Mouse (Mus musculus) forebrain, embryonic 15.5 days (tissue): ENCODE measurements around the gene Ptprc. TPM values are rescaled to one million over a fixed set of nuclear protein-coding genes. Genes with fewer than 3 reads are reported as not detected.

Source experiments
- ATAC-seq: fragments of 200-750 bp; cut with Nextera tagmentation; replicated peaks from 2 replicates; pipeline ENCODE4 v1.8.0; 2017; ENCODE audit warnings: mild to moderate bottlenecking, moderate TSS enrichment, moderate library complexity
- H3K27ac ChIP-seq: fragments of 300-500 bp; sonication (generic); replicated peaks from 2 replicates; pipeline ENCODE4 v1.5.1; 2015; ENCODE audit warnings: mild to moderate bottlenecking, inconsistent platforms
- H3K27me3 ChIP-seq: fragments of 300-500 bp; sonication (generic); 2 replicates; pipeline ENCODE4 v1.6.1; 2015; ENCODE audit warnings: inconsistent platforms
- H3K36me3 ChIP-seq: fragments of 300-500 bp; sonication (generic); 2 replicates; pipeline ENCODE4 v1.6.1; 2015; ENCODE audit warnings: mild to moderate bottlenecking, inconsistent platforms
- H3K4me1 ChIP-seq: fragments of 300-500 bp; sonication (generic); 2 replicates; pipeline ENCODE4 v1.6.1; 2015; ENCODE audit warnings: inconsistent platforms
- H3K4me2 ChIP-seq: fragments of 300-500 bp; sonication (generic); replicated peaks from 2 replicates; pipeline ENCODE4 v1.6.1; 2015; ENCODE audit warnings: mild to moderate bottlenecking, inconsistent platforms
- H3K4me3 ChIP-seq: fragments of 300-500 bp; sonication (generic); 2 replicates; pipeline ENCODE4 v1.5.1; 2015; ENCODE audit warnings: mild to moderate bottlenecking, inconsistent platforms
- H3K9ac ChIP-seq: fragments of 300-500 bp; sonication (generic); replicated peaks from 2 replicates; pipeline ENCODE4 v1.6.1; 2015; ENCODE audit warnings: mild to moderate bottlenecking, inconsistent platforms
- H3K9me3 ChIP-seq: fragments of 300-500 bp; sonication (generic); 2 replicates; pipeline ENCODE4 v1.6.1; 2016; ENCODE audit warnings: inconsistent platforms
- WGBS: fragments of 180-500 bp; shearing (Covaris S2); methylation state at CpG from one replicate; pipeline ENCODE4 v1.1.7; 2015; ENCODE audit warnings: mixed read lengths; 5-methylcytosine and 5-hydroxymethylcytosine counted together
- polyA plus RNA-seq: library from polyadenylated mRNA; unstranded; fragments of >200 nt; fragmentation: Nextera tagmentation; extraction: Ambion mirVana; gene quantifications from 2 replicates; pipeline ENCODE4 v1.2.1, GENCODE M21; 2015

The Ptprc gene
- polyA plus RNA-seq, 1 experiment from 2014 or later = 0.75 TPM

GRCm38 (mm10) chr1:138123866-138124265 lies 51.6 kb downstream of the Ptprc start:
- no peaks in the 10 kb centered on the region for H3K4me1 ChIP-seq
- no peaks in the 10 kb centered on the region for H3K27me3 ChIP-seq
- ATAC-seq = no peak
- no peak overlapping the region for H3K9ac ChIP-seq
- H3K4me3 ChIP-seq = no peak overlapping the region
- no peak overlapping the region for H3K27ac ChIP-seq
- H3K36me3 ChIP-seq = no peaks in the 10 kb centered on the region
- no peaks in the 10 kb centered on the region for H3K9me3 ChIP-seq
- 42% methylated on average over 3 of the region's 3 CpGs for WGBS
- H3K4me2 ChIP-seq = no peak overlapping the region

- Histone ChIP-seq H3K4me1 (no peaks in the 10 kb centered on the region), H3K9ac (no peak overlapping the region), H3K4me2 (no peak overlapping the region), H3K9me3 (no peaks in the 10 kb centered on the region), H3K27me3 (no peaks in the 10 kb centered on the region), H3K27ac (no peak overlapping the region), H3K36me3 (no peaks in the 10 kb centered on the region), H3K4me3 (no peak overlapping the region)
- ATAC-seq = no peak
- 54% methylated on average over 12 of the region's 12 CpGs for WGBS
These were observed 55.6 kb downstream of the Ptprc start for GRCm38 (mm10) chr1:138119895-138120294.

GRCm38 (mm10) chr1:138093219-138093618 lies 82.3 kb downstream of the Ptprc start:
- WGBS = 58% methylated on average over 1 of the region's 1 CpGs

GRCm38 (mm10) chr1:138085810-138086209 lies 89.7 kb downstream of the Ptprc start:
- no peak for ATAC-seq
- H3K9ac ChIP-seq = no peak overlapping the region
- no peak overlapping the region for H3K27ac ChIP-seq
- no peaks in the 10 kb centered on the region for H3K36me3 ChIP-seq
- H3K4me2 ChIP-seq = no peak overlapping the region
- 2% methylated on average over 1 of the region's 1 CpGs for WGBS
- no peaks in the 10 kb centered on the region for H3K9me3 ChIP-seq
- no peaks in the 10 kb centered on the region for H3K4me1 ChIP-seq
- H3K27me3 ChIP-seq = no peaks in the 10 kb centered on the region
- H3K4me3 ChIP-seq = no peak overlapping the region

More at GRCm38 (mm10) chr1:138093219-138093618, 82.3 kb downstream of the Ptprc start:
- Histone ChIP-seq H3K27me3 (no peaks in the 10 kb centered on the region), H3K27ac (no peak overlapping the region), H3K36me3 (no peaks in the 10 kb centered on the region), H3K4me2 (no peak overlapping the region), H3K9me3 (no peaks in the 10 kb centered on the region), H3K4me3 (no peak overlapping the region), H3K4me1 (no peaks in the 10 kb centered on the region), H3K9ac (no peak overlapping the region)
- ATAC-seq = no peak

- Histone ChIP-seq H3K9ac (no peak overlapping the region), H3K4me2 (no peak overlapping the region), H3K27ac (no peak overlapping the region), H3K4me1 (no peaks in the 10 kb centered on the region), H3K4me3 (no peak overlapping the region), H3K36me3 (no peaks in the 10 kb centered on the region), H3K9me3 (no peaks in the 10 kb centered on the region), H3K27me3 (no peaks in the 10 kb centered on the region)
- no peak for ATAC-seq
These were observed 91.8 kb downstream of the Ptprc start for GRCm38 (mm10) chr1:138083707-138084106.

GRCm38 (mm10) chr1:138080308-138080707 lies 95.2 kb downstream of the Ptprc start:
- Histone ChIP-seq H3K27me3 (no peaks in the 10 kb centered on the region), H3K4me1 (no peaks in the 10 kb centered on the region), H3K9me3 (no peaks in the 10 kb centered on the region), H3K4me2 (no peak overlapping the region), H3K4me3 (no peak overlapping the region), H3K9ac (no peak overlapping the region), H3K36me3 (no peaks in the 10 kb centered on the region), H3K27ac (no peak overlapping the region)
- ATAC-seq = no peak
- 91% methylated on average over 1 of the region's 1 CpGs for WGBS

- no peaks in the 10 kb centered on the region for H3K27me3 ChIP-seq
- H3K9me3 ChIP-seq = no peaks in the 10 kb centered on the region
- no peaks in the 10 kb centered on the region for H3K36me3 ChIP-seq
- WGBS = 36% methylated on average over 10 of the region's 10 CpGs
- no peak overlapping the region for H3K4me3 ChIP-seq
- no peak overlapping the region for H3K4me2 ChIP-seq
- no peak overlapping the region for H3K27ac ChIP-seq
- H3K4me1 ChIP-seq = peaks cover 5% of the 10 kb centered on the region
- ATAC-seq = peak; percentile 87
- H3K9ac ChIP-seq = no peak overlapping the region
These were observed 131.1 kb downstream of the Ptprc start for GRCm38 (mm10) chr1:138044196-138044945.

GRCm38 (mm10) chr1:138040556-138040955 lies 135.0 kb downstream of the Ptprc start:
- 51% methylated on average over 5 of the region's 5 CpGs for WGBS
- no peak for ATAC-seq
- Histone ChIP-seq H3K36me3 (no peaks in the 10 kb centered on the region), H3K9ac (no peak overlapping the region), H3K4me3 (no peak overlapping the region), H3K27me3 (no peaks in the 10 kb centered on the region), H3K9me3 (no peaks in the 10 kb centered on the region), H3K4me1 (peaks cover 5% of the 10 kb centered on the region), H3K27ac (no peak overlapping the region), H3K4me2 (no peak overlapping the region)

- WGBS = 17% methylated on average over 1 of the region's 1 CpGs
- Histone ChIP-seq H3K4me1 (peaks cover 2% of the 10 kb centered on the region), H3K27ac (no peak overlapping the region), H3K9ac (no peak overlapping the region), H3K36me3 (no peaks in the 10 kb centered on the region), H3K27me3 (no peaks in the 10 kb centered on the region), H3K9me3 (no peaks in the 10 kb centered on the region), H3K4me3 (no peak overlapping the region), H3K4me2 (no peak overlapping the region)
- ATAC-seq = no peak
These were observed 136.3 kb downstream of the Ptprc start for GRCm38 (mm10) chr1:138039201-138039600.

GRCm38 (mm10) chr1:138037484-138037883 lies 138.0 kb downstream of the Ptprc start:
- 74% methylated on average over 5 of the region's 5 CpGs for WGBS
- Histone ChIP-seq H3K9ac (no peak overlapping the region), H3K27ac (no peak overlapping the region), H3K9me3 (no peaks in the 10 kb centered on the region), H3K36me3 (no peaks in the 10 kb centered on the region), H3K4me2 (no peak overlapping the region), H3K4me3 (no peak overlapping the region), H3K27me3 (no peaks in the 10 kb centered on the region), H3K4me1 (no peaks in the 10 kb centered on the region; the same call in 1 of the 2 replicates)
- no peak for ATAC-seq

GRCm38 (mm10) chr1:138029649-138030048 lies 145.9 kb downstream of the Ptprc start:
- Histone ChIP-seq H3K27me3 (no peaks in the 10 kb centered on the region), H3K4me3 (no peak overlapping the region), H3K9me3 (no peaks in the 10 kb centered on the region), H3K9ac (no peak overlapping the region), H3K4me1 (no peaks in the 10 kb centered on the region), H3K4me2 (no peak overlapping the region), H3K36me3 (no peaks in the 10 kb centered on the region), H3K27ac (no peak overlapping the region)
- no peak for ATAC-seq
- 51% methylated on average over 4 of the region's 4 CpGs for WGBS

GRCm38 (mm10) chr1:138025298-138025697 lies 150.2 kb downstream of the Ptprc start:
- Histone ChIP-seq H3K9ac (no peak overlapping the region), H3K4me2 (no peak overlapping the region), H3K27ac (no peak overlapping the region), H3K9me3 (no peaks in the 10 kb centered on the region), H3K36me3 (no peaks in the 10 kb centered on the region), H3K27me3 (no peaks in the 10 kb centered on the region), H3K4me3 (no peak overlapping the region), H3K4me1 (peaks cover 16% of the 10 kb centered on the region)
- 91% methylated on average over 1 of the region's 1 CpGs for WGBS
- ATAC-seq = no peak

- no peak overlapping the region for H3K4me3 ChIP-seq
- H3K36me3 ChIP-seq = no peaks in the 10 kb centered on the region
- H3K27me3 ChIP-seq = no peaks in the 10 kb centered on the region
- H3K4me2 ChIP-seq = no peak overlapping the region
- no peaks in the 10 kb centered on the region for H3K9me3 ChIP-seq
- WGBS = 30% methylated on average over 4 of the region's 4 CpGs
- H3K4me1 ChIP-seq = peaks cover 16% of the 10 kb centered on the region
- no peak for ATAC-seq
- H3K9ac ChIP-seq = no peak overlapping the region
- peak overlapping the region; percentile 35 for H3K27ac ChIP-seq
These were observed 151.9 kb downstream of the Ptprc start for GRCm38 (mm10) chr1:138023601-138024000.
